Mouse (Mus musculus) lung, postnatal 14 days (tissue): ENCODE results near the gene Lipe.

ENCODE experiments used
- DNase-seq: peaks from one replicate; pipeline ENCODE4 v3.0.0; 2021

The Lipe gene

DNA sequence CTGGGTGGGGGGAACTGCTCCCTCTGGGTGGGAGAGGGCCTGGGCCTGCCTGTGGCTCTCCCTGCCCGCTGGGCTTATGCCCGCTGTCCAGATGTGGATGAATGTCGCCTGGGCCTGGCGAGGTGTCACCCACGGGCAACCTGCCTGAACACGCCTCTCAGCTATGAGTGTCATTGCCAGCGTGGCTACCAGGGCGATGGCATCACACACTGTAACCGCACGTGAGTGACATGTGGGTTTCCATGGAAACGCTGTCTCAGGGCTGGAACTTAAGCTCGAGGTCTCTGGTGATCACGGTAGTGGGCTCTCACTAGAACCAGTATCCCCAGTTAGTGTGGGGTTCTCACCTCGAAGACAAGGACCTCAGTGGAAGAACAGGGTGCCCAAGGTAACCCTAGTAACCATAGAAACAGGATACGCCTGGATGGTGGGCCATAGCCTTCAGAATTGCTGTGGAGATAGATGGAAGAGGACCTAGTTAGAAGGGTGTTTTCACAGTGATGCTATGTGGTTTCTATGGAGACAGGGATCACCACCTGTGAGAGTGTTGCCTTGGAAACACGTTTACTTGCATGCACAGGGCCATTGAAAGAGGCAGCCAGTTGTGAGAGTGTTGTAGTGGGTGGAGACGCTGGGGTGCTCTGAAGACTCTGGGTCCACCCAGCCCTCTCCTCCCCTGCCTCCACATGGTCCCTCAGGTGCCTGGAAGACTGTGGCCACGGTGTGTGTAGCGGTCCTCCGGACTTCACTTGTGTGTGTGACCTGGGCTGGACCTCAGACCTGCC is 57.3 kb downstream of the Lipe start:
- no peak for DNase-seq

DNA sequence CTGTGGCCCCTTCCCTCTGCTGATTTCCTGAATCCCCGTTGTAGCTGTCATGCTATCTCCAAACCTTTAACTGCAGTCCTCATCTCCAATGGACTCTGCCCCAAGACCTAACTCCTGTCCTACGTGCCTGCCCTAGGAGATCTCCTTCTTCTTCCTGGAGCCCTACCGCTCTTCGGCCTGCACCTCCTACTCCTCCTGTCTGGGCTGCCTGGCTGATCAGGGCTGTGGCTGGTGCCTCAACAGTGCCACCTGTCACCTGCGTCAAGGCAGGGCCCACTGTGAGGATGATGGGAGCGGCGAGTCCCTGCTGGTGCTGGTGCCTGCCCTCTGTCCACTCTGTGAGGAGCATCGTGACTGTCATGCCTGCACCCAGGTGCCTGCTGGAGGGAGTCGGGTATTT is 59.2 kb downstream of the Lipe start:
- no peak for DNase-seq

DNA sequence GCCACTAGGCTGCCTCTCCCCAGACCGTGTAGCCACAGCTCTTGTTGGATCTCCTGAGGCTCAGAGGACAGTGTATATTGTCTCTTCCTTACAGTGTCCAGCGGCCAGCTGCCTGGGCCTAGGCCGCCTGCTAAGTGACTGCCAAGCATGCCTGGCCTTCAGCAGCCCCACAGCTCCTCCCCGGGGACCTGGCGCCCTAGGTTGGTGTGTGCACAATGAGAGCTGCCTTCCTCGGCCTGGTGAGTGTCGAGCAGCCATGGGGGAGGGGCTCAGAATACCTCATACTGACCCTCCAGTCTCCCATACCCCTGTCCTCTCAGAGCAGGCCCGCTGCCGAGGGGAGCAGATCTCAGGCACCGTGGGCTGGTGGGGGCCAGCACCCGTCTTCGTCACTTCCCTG is 64.0 kb downstream of the Lipe start:
- DNase-seq, result no peak

GRCm38 (mm10) chr7:25333596-25334307 is 64.8 kb downstream of the Lipe start:
- DNase-seq, result peak; percentile 82
